Mouse (Mus musculus) CH12.LX (cell line): ENCODE measurements around the gene Hspd1. TPM values are rescaled to one million over a fixed set of nuclear protein-coding genes. Genes with fewer than 3 reads are reported as not detected.

ENCODE experiments used
- DNase-seq: peaks from one replicate; pipeline ENCODE4 v3.0.0-alpha.2; 2013; ENCODE audit errors: extremely low read depth
- H3K27ac ChIP-seq: 2 replicates; pipeline ENCODE4 v1.5.1; 2012; ENCODE audit warnings: low read depth, mild to moderate bottlenecking, control low read depth, moderate library complexity; ENCODE audit not compliant: insufficient read depth
- H3K27me3 ChIP-seq: replicated peaks from 2 replicates; pipeline ENCODE3; 2012; ENCODE audit warnings: inconsistent platforms
- H3K36me3 ChIP-seq, 2 experiments: replicated peaks in 1 of 2; 2 replicates each; pipeline versions ENCODE3 to v1.6.1; 2012; ENCODE audit warnings: inconsistent platforms in 1 of 2, low read length in 1 of 2, mild to moderate bottlenecking in 1 of 2, mixed read lengths in 1 of 2, moderate library complexity in 1 of 2; ENCODE audit not compliant: control insufficient read depth in 1 of 2, insufficient read depth in 1 of 2
- H3K4me1 ChIP-seq, 2 experiments: 2 replicates each; pipeline ENCODE4 v1.6.1; 2012; ENCODE audit warnings: inconsistent platforms in 1 of 2, moderate library complexity in 1 of 2; ENCODE audit not compliant: insufficient read depth in 2 of 2, control insufficient read depth in 1 of 2
- H3K4me2 ChIP-seq: 2 replicates; pipeline ENCODE4 v1.6.1; 2012; ENCODE audit warnings: low read depth, mild to moderate bottlenecking, control low read depth; ENCODE audit not compliant: poor library complexity, insufficient read depth, severe bottlenecking
- H3K4me3 ChIP-seq, 3 experiments: fragments of 150-350 bp in 1 of 3; sonication (generic) in 1 of 3; replicated peaks in 1 of 3; 2 replicates each; pipeline versions ENCODE3 to v1.5.1; 2011 to 2012; ENCODE audit warnings: low read depth in 2 of 3, low read length in 2 of 3, mild to moderate bottlenecking in 2 of 3, moderate library complexity in 2 of 3, control low read depth in 1 of 3, improper control_type of control experiment in 1 of 3, inconsistent platforms in 1 of 3, mixed read lengths in 1 of 3; ENCODE audit not compliant: poor library complexity in 1 of 3
- H3K79me2 ChIP-seq: replicated peaks from 2 replicates; pipeline ENCODE4 v1.6.1; 2012; ENCODE audit warnings: mild to moderate bottlenecking, moderate library complexity; ENCODE audit not compliant: control insufficient read depth, poor library complexity, insufficient read depth, severe bottlenecking; ENCODE audit errors: extremely low read depth
- H3K9ac ChIP-seq: 2 replicates; pipeline ENCODE4 v1.6.1; 2012; ENCODE audit warnings: low read depth, mild to moderate bottlenecking, control low read depth, moderate library complexity; ENCODE audit not compliant: insufficient read depth
- H3K9me3 ChIP-seq: replicated peaks from 2 replicates; pipeline ENCODE3; 2012; ENCODE audit warnings: low read length, inconsistent platforms, mixed read lengths
- CHD1 ChIP-seq: IDR thresholded peaks from 2 replicates; pipeline ENCODE4 v1.6.1; 2012; ENCODE audit warnings: low read depth, low read length, improper control_type of control experiment, inconsistent platforms
- CHD2 ChIP-seq: IDR thresholded peaks from 2 replicates; pipeline ENCODE4 v1.6.1; 2011; ENCODE audit warnings: low read length, improper control_type of control experiment
- CTCF ChIP-seq, 2 experiments: IDR thresholded peaks in 1 of 2; conservative IDR thresholded peaks in 1 of 2; 2 replicates each; pipeline ENCODE4 v1.5.1; 2011 to 2012; ENCODE audit warnings: low read depth in 2 of 2, low read length in 2 of 2, improper control_type of control experiment in 1 of 2, inconsistent platforms in 1 of 2, mild to moderate bottlenecking in 1 of 2, moderate library complexity in 1 of 2
- E2F4 ChIP-seq: IDR thresholded peaks from 2 replicates; pipeline ENCODE4 v1.6.1; 2011; ENCODE audit warnings: low read depth, low read length, improper control_type of control experiment; ENCODE audit not compliant: insufficient replicate concordance
- ELF1 ChIP-seq: IDR thresholded peaks from 2 replicates; pipeline ENCODE4 v1.6.1; 2014; ENCODE audit warnings: low read depth, mild to moderate bottlenecking, inconsistent platforms, low read length, improper control_type of control experiment
- ETS1 ChIP-seq: conservative IDR thresholded peaks from 2 replicates; pipeline ENCODE4 v1.6.1; 2012; ENCODE audit warnings: low read depth, mild to moderate bottlenecking, inconsistent platforms, low read length, improper control_type of control experiment, moderate library complexity
- GABPA ChIP-seq: IDR thresholded peaks from 2 replicates; pipeline ENCODE4 v1.6.1; 2012; ENCODE audit warnings: low read depth, low read length, improper control_type of control experiment, inconsistent platforms; ENCODE audit not compliant: insufficient replicate concordance
- HCFC1 ChIP-seq: IDR thresholded peaks from 2 replicates; pipeline ENCODE4 v1.6.1; 2012; ENCODE audit warnings: low read depth, mild to moderate bottlenecking, inconsistent platforms, low read length, improper control_type of control experiment
- IRF4 ChIP-seq: IDR thresholded peaks from 2 replicates; pipeline ENCODE4 v1.6.1; 2014; ENCODE audit warnings: low read depth, mild to moderate bottlenecking, inconsistent platforms, low read length, improper control_type of control experiment
- JUN ChIP-seq: IDR thresholded peaks from 2 replicates; pipeline ENCODE4 v1.6.1; 2011; ENCODE audit warnings: low read depth, mild to moderate bottlenecking, low read length, improper control_type of control experiment, moderate library complexity; ENCODE audit not compliant: insufficient read depth
- JUND ChIP-seq: conservative IDR thresholded peaks from 2 replicates; pipeline ENCODE4 v1.6.1; 2011; ENCODE audit warnings: low read depth, low read length, improper control_type of control experiment
- MAFK ChIP-seq: IDR thresholded peaks from 2 replicates; pipeline ENCODE4 v1.6.1; 2011; ENCODE audit warnings: low read length, improper control_type of control experiment; ENCODE audit not compliant: insufficient replicate concordance
- MEF2A ChIP-seq: IDR thresholded peaks from 2 replicates; pipeline ENCODE4 v1.6.1; 2014; ENCODE audit warnings: low read depth, mild to moderate bottlenecking, inconsistent platforms, low read length, improper control_type of control experiment, borderline replicate concordance
- MYC ChIP-seq: IDR thresholded peaks from 2 replicates; pipeline ENCODE4 v1.6.1; 2011; ENCODE audit warnings: low read depth, mild to moderate bottlenecking, improper control_type of control experiment, low read length
- NELFE ChIP-seq: IDR thresholded peaks from 2 replicates; pipeline ENCODE4 v1.6.1; 2011; ENCODE audit warnings: low read depth, low read length, improper control_type of control experiment
- NRF1 ChIP-seq: IDR thresholded peaks from 2 replicates; pipeline ENCODE4 v1.6.1; 2014; ENCODE audit warnings: low read depth, mild to moderate bottlenecking, inconsistent platforms, low read length, improper control_type of control experiment, moderate library complexity
- POLR2AphosphoS2 ChIP-seq: IDR thresholded peaks from 2 replicates; pipeline ENCODE4 v1.6.1; 2011; ENCODE audit warnings: low read depth, low read length, improper control_type of control experiment
- RAD21 ChIP-seq: IDR thresholded peaks from 2 replicates; pipeline ENCODE4 v1.6.1; 2011; ENCODE audit warnings: low read depth, mild to moderate bottlenecking, low read length, improper control_type of control experiment, moderate library complexity
- SMC3 ChIP-seq: IDR thresholded peaks from 2 replicates; pipeline ENCODE4 v1.6.1; 2011; ENCODE audit warnings: low read depth, low read length, improper control_type of control experiment
- TBP ChIP-seq: conservative IDR thresholded peaks from 2 replicates; pipeline ENCODE4 v1.6.1; 2011; ENCODE audit warnings: low read depth, low read length, improper control_type of control experiment
- TCF12 ChIP-seq: IDR thresholded peaks from 2 replicates; pipeline ENCODE4 v1.6.1; 2014; ENCODE audit warnings: low read depth, mild to moderate bottlenecking, inconsistent platforms, low read length, improper control_type of control experiment
- USF1 ChIP-seq: IDR thresholded peaks from 2 replicates; pipeline ENCODE4 v1.6.1; 2014; ENCODE audit warnings: low read depth, mild to moderate bottlenecking, inconsistent platforms, low read length, improper control_type of control experiment
- USF2 ChIP-seq: conservative IDR thresholded peaks from 2 replicates; pipeline ENCODE4 v1.6.1; 2011; ENCODE audit warnings: low read depth, low read length, improper control_type of control experiment
- ZC3H11A ChIP-seq: IDR thresholded peaks from 2 replicates; pipeline ENCODE4 v1.6.1; 2012; ENCODE audit warnings: low read depth, mild to moderate bottlenecking, inconsistent platforms, low read length, improper control_type of control experiment
- ZKSCAN1 ChIP-seq: IDR thresholded peaks from 2 replicates; pipeline ENCODE4 v1.6.1; 2012; ENCODE audit warnings: low read depth, inconsistent platforms, low read length, improper control_type of control experiment, borderline replicate concordance
- dilution Hi-C: fragments of 300-500 bp; cut with MboI; formaldehyde crosslinking; loops from 2 replicates; pipeline ENCODE4 v1.14.3; 2020; ENCODE audit warnings: low sequenced_read_pairs; ENCODE audit not compliant: extremely low pct_unique_long_range_greater_than_20kb, extremely low pct_ligation_motif_present
- in situ Hi-C: fragments of 300-500 bp; cut with MboI; formaldehyde crosslinking; loops from 3 replicates; pipeline ENCODE4 v1.14.3; 2019; ENCODE audit warnings: low sequenced_read_pairs, low pct_ligation_motif_present, low pct_unique_long_range_greater_than_20kb, mixed read lengths
- polyA plus RNA-seq: library from polyadenylated mRNA; unstranded; fragments of >175 nt; gene quantifications from 2 replicates; pipeline ENCODE4 v1.2.1, GENCODE M21; 2012; ENCODE audit warnings: low read depth; ENCODE audit not compliant: insufficient read length
- total RNA-seq, 2 experiments: library from RNA; depleted of rRNA; stranded (reverse); fragments of 300-350 nt in 1 of 2; fragments of >200 nt in 1 of 2; gene quantifications; 2 replicates each; pipeline ENCODE4 v1.2.3; 2012 to 2014

Hspd1 gene
- total and polyA plus RNA-seq, 3 experiments: 363 to 920 (median 764) TPM

GRCm38 (mm10) chr1:55123561-55123960 lies 35.5 kb upstream of the Hspd1 start (continued):
- no peak for TF ChIP-seq IRF4
- TF ChIP-seq ZC3H11A: no peak

GRCm38 (mm10) chr1:55123046-55123445 lies 35.0 kb upstream of the Hspd1 start:
- H3K4me2 ChIP-seq: no peak overlapping the region
- in situ Hi-C loops: no loop called here
- TF ChIP-seq JUND: no peak
- TF ChIP-seq ELF1: no peak
- no peak for TF ChIP-seq MEF2A
- TF ChIP-seq POLR2AphosphoS2: no peak
- TF ChIP-seq GABPA: no peak
- TF ChIP-seq TCF12: no peak
- TF ChIP-seq TBP: no peak
- no peak for TF ChIP-seq USF1
- no peak for TF ChIP-seq HCFC1
- no peak for TF ChIP-seq ZKSCAN1
- dilution Hi-C loops: no loop called here
- no peak overlapping the region for H3K9ac ChIP-seq
- no peak overlapping the region for H3K27ac ChIP-seq
- no peaks in the 10 kb centered on the region for H3K79me2 ChIP-seq
- no peaks in the 10 kb centered on the region for H3K36me3 ChIP-seq
- no peaks in the 10 kb centered on the region for H3K27me3 ChIP-seq
- peaks cover 3% of the 10 kb centered on the region for H3K9me3 ChIP-seq
- DNase-seq: no peak
- no peak overlapping the region for H3K4me3 ChIP-seq
- peaks cover 4 to 8% of the 10 kb centered on the region in 2 experiments for H3K4me1 ChIP-seq

- no peaks in the 10 kb centered on the region for H3K36me3 ChIP-seq
- TF ChIP-seq MAFK (no peak), CHD1 (no peak), HCFC1 (no peak), NELFE (no peak), RAD21 (no peak), TBP (no peak), MYC (no peak), ZKSCAN1 (no peak), MEF2A (no peak), ETS1 (no peak), POLR2AphosphoS2 (no peak), CHD2 (no peak), NRF1 (no peak), JUN (no peak), USF2 (no peak), E2F4 (no peak), ELF1 (no peak), CTCF (conservative IDR thresholded peaks at IDR 0.05 in 1 of 2, IDR thresholded peaks at IDR 0.05 in 1 of 2; ENCODE audit: low read depth in 2 of 2, low read length in 2 of 2) (no peak), SMC3 (no peak)
- TF ChIP-seq, all 38 proteins: peak for 0
- Histone ChIP-seq H3K9ac (no peak overlapping the region), H3K27me3 (no peaks in the 10 kb centered on the region), H3K4me2 (no peak overlapping the region), H3K27ac (no peak overlapping the region), H3K4me1 (peaks cover 3 to 10% of the 10 kb centered on the region in 2 experiments; a peak in 2 of 4 replicates), H3K4me3 (no peak overlapping the region), H3K9me3 (peaks cover 4% of the 10 kb centered on the region), H3K79me2 (no peaks in the 10 kb centered on the region)
- in situ Hi-C loops: no loop called here
- no peak for DNase-seq
- dilution Hi-C loops: no loop called here
Measured at GRCm38 (mm10) chr1:55109066-55109766, 21.2 kb upstream of the Hspd1 start.
